Mouse (Mus musculus) spleen, adult 2 months (tissue): ENCODE measurements around the gene Vrk1. TPM values are rescaled to one million over a fixed set of nuclear protein-coding genes. Genes with fewer than 3 reads are reported as not detected.
A peak's percentile ranks its signal among the peaks of the same experiment; 100 is the strongest.

Experiments
- DNase-seq, 2 experiments: peaks; one replicate each; pipeline versions ENCODE4 v3.0.0 to v3.0.0-alpha.2; 2012 to 2021; ENCODE audit warnings: low spot score in 2 of 2, low read depth in 1 of 2
- H3K27ac ChIP-seq: fragments of 200-500 bp; 2 replicates; pipeline ENCODE4 v1.5.1; 2012; ENCODE audit warnings: low read length, inconsistent platforms; ENCODE audit not compliant: insufficient read depth
- H3K27me3 ChIP-seq: fragments of 200-500 bp; 2 replicates; pipeline ENCODE4 v1.6.1; 2012; ENCODE audit warnings: mild to moderate bottlenecking, moderate library complexity, low read length, inconsistent platforms; ENCODE audit not compliant: control insufficient read depth, insufficient read depth
- H3K36me3 ChIP-seq: fragments of 200-500 bp; 2 replicates; pipeline ENCODE4 v1.6.1; 2012; ENCODE audit warnings: mild to moderate bottlenecking, low read length, inconsistent platforms; ENCODE audit not compliant: control insufficient read depth, insufficient read depth
- H3K4me1 ChIP-seq: fragments of 200-500 bp; 2 replicates; pipeline ENCODE4 v1.6.1; 2011; ENCODE audit warnings: inconsistent platforms; ENCODE audit not compliant: control insufficient read depth, insufficient read depth, insufficient read length
- H3K4me3 ChIP-seq: fragments of 200-500 bp; 2 replicates; pipeline ENCODE4 v1.5.1; 2011; ENCODE audit warnings: mild to moderate bottlenecking, inconsistent platforms; ENCODE audit not compliant: insufficient read depth, insufficient read length; ENCODE audit errors: extremely low read depth
- CTCF ChIP-seq: fragments of 200-500 bp; IDR thresholded peaks from 2 replicates; pipeline ENCODE4 v1.5.1; 2011; ENCODE audit warnings: mild to moderate bottlenecking, inconsistent platforms; ENCODE audit not compliant: insufficient read depth, insufficient read length, insufficient replicate concordance; ENCODE audit errors: extremely low read depth
- POLR2A ChIP-seq: fragments of 200-500 bp; IDR thresholded peaks from 2 replicates; pipeline ENCODE4 v1.6.1; 2011; ENCODE audit warnings: low read depth, low read length, inconsistent platforms
- WGBS: fragments of 180-500 bp; shearing (Covaris S2); methylation state at CpG from one replicate; pipeline ENCODE4 v1.1.7; 2018; 5-methylcytosine and 5-hydroxymethylcytosine counted together
- polyA plus RNA-seq: library from polyadenylated mRNA; depleted of rRNA; stranded (reverse); fragments of >200 nt; gene quantifications from 2 replicates; pipeline ENCODE4 v1.2.3, GENCODE M21; 2012

Vrk1 gene
- polyA plus RNA-seq, 1 experiment = 8.4 TPM

DNA sequence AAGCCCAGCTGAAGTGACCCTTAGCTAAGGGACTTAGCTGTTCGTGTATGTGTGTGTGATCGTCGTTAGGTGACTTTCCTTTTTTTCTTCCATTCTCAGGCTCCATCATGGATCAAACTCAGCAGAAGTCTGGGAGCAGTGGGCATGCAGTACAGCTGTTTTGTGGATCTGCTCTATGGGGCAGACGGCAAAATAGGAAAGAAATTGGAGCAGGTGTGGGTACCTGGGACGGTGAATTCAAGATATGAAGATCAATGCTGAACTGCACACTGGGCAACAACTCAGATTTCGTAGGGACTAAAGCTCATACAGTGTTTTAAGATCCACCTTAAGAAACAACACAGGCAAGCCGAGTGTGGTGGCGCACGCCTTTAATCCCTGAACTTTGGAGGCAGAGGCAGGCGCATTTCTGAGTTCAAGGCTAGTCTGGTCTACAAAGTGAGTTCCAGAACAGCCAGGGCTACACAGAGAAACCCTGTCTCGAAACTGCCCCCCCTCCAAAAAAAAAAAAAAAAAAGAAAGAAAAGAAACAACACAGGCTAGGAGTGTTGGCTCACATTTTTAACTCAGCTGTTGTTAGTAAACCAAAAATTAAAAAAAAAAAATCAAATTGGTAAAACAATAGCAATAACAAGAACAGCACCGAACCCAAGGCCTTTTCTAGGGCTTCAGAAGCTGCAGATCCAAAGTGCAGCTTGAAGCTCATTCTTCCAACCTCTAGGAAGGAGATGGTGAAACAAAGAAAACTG lies 732 bp upstream of the Vrk1 start:
- no peaks in the 10 kb centered on the region for H3K36me3 ChIP-seq
- H3K4me1 ChIP-seq = no peaks in the 10 kb centered on the region
- 85% methylated on average over 12 of the region's 12 CpGs for WGBS
- no peak for TF ChIP-seq CTCF
- no peak for DNase-seq
- H3K27me3 ChIP-seq = no peaks in the 10 kb centered on the region
- no peak overlapping the region; the same call in 1 of the 2 replicates for H3K4me3 ChIP-seq
- no peak overlapping the region for H3K27ac ChIP-seq

- TF ChIP-seq POLR2A (no peak), CTCF (no peak)
Observed at GRCm38 (mm10) chr12:106012161-106012560, 2.1 kb downstream of the Vrk1 start.

DNA sequence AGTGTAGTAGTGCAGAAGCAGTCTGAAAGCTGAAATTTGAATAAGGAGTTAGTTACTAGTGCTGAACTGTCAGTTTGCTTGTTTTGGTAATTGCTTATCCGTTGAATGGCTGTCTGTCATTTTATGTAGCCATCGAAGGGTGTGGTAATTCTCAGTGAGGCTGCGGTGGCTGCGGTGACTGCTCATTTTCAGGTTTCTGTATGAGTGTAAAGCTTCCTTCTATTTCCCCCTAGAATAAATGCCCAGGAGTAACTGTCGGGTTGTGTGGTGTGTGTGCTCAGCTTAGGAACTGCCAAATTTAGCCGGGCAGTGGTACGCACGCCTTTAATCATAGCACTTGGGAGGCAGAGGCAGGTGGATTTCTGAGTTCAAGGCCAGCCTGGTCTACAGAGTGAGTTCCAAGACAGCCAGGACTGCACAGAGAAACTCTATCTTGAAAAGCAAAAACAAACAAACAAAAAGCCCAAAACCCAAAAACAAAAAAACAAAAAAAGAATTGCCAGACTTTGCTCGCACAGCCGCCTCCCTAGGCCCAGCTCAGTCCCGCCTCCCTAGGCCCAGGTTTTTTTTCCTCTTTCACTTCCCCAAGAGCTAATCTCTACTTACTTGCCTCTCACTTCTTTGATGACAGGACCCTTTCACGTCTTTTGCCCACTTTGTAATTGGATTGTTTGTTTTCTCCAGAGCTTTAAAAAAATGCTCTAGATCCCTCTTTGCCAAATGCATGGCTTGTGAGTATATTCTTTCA lies 6.4 kb downstream of the Vrk1 start:
- Histone ChIP-seq H3K4me1 (peaks cover 3% of the 10 kb centered on the region; the same call in 1 of the 2 replicates), H3K27ac (peak overlapping the region; percentile 66), H3K4me3 (no peak overlapping the region), H3K36me3 (no peaks in the 10 kb centered on the region; the same call in 1 of the 2 replicates), H3K27me3 (no peaks in the 10 kb centered on the region)
- WGBS = 34% methylated on average over 12 of the region's 12 CpGs
- DNase-seq = no peak
- TF ChIP-seq CTCF (no peak), POLR2A (no peak)

More at GRCm38 (mm10) chr12:106012161-106012560, 2.1 kb downstream of the Vrk1 start:
- H3K27ac ChIP-seq = no peak overlapping the region
- H3K27me3 ChIP-seq = no peaks in the 10 kb centered on the region
- H3K36me3 ChIP-seq = no peaks in the 10 kb centered on the region
- no peak overlapping the region for H3K4me3 ChIP-seq
- no peak for DNase-seq
- peaks cover 3% of the 10 kb centered on the region; the same call in 1 of the 2 replicates for H3K4me1 ChIP-seq
- 93% methylated on average over 2 of the region's 2 CpGs for WGBS

GRCm38 (mm10) chr12:106020063-106020462 lies 10.0 kb downstream of the Vrk1 start:
- Histone ChIP-seq H3K4me1 (peaks cover 3% of the 10 kb centered on the region; the same call in 1 of the 2 replicates), H3K36me3 (peaks cover 1% of the 10 kb centered on the region), H3K27ac (no peak overlapping the region), H3K4me3 (no peak overlapping the region), H3K27me3 (no peaks in the 10 kb centered on the region)
- no peak for TF ChIP-seq CTCF
- no peak for TF ChIP-seq POLR2A
- DNase-seq = no peak
- 94% methylated on average over 4 of the region's 4 CpGs for WGBS

DNA sequence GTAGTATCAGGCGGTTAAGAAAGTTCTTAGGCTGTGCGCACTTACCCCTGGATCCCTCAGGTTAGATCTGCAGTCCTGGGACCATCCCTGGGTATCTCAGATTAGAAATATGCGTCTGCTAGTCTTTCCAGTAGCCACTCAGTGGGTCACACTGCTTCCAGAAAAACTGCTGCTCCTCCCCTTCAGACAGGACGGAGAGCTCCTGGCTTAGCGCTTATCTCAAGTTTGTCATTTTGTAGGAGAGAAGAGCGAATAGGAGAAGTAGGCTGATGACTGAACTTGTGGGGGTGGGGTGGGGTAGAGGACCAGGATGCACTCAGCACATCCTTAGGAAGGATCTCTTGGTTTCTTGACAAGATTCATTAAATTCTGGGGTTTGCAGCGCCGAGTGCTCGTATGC lies 13.6 kb downstream of the Vrk1 start:
- H3K27ac ChIP-seq = no peak overlapping the region

DNA sequence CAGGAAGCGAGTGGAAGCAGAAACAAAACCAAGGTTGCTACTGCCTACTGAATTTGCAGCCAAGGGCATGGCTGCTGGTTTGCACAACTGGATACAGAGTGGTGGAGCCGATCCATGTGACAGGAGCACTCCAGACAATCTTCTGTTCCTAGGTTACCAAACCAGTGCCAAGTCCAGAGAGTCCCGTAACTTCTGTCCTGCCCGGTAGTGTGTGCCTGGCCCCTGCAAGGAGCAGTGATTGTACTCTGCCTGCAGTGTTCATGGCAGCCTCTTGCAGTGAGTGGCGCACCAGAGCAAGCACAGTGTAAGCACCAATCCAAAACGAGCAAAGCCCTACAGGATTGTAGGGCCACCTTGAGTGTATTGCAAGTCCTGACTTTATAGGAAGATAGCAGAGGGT lies 15.4 kb downstream of the Vrk1 start:
- 78% methylated on average over 6 of the region's 6 CpGs for WGBS
- Histone ChIP-seq H3K27me3 (no peaks in the 10 kb centered on the region), H3K36me3 (peaks cover 1% of the 10 kb centered on the region), H3K27ac (no peak overlapping the region), H3K4me3 (no peak overlapping the region), H3K4me1 (peaks cover 6% of the 10 kb centered on the region; the same call in 1 of the 2 replicates)
- DNase-seq = no peak
- TF ChIP-seq POLR2A = no peak
- TF ChIP-seq CTCF = no peak

More for the DNA sequence above, 13.6 kb downstream of the Vrk1 start:
- Histone ChIP-seq H3K36me3 (peaks cover 1% of the 10 kb centered on the region), H3K4me3 (no peak overlapping the region), H3K4me1 (no peaks in the 10 kb centered on the region), H3K27me3 (no peaks in the 10 kb centered on the region)
- DNase-seq = no peak
- TF ChIP-seq CTCF (no peak), POLR2A (no peak)
- WGBS = 85% methylated on average over 9 of the region's 9 CpGs
